Mouse (Mus musculus) cerebellum, adult (tissue): ENCODE data around the gene Pomgnt1.

Experiments used
- ATAC-seq: cut with Nextera tagmentation; 2 replicates; pipeline ENCODE4 v1.9.2; 2017; ENCODE audit warnings: mild to moderate bottlenecking, moderate library complexity, mixed read lengths; ENCODE audit not compliant: insufficient number of reproducible peaks, low FRiP score, low TSS enrichment

Gene Pomgnt1

GRCm38 (mm10) chr4:116123602-116124519 lies at the start of gene Pomgnt1, which contains the start of gene Rad54l:
TSS of gene Pomgnt1 (plus strand) at chr4:116123840.
TSS of gene Rad54l (minus strand) at chr4:116123690.
- peak; percentile 76 for ATAC-seq

GRCm38 (mm10) chr4:116074145-116074675 lies 49.4 kb upstream of the Pomgnt1 start:
- no peak for ATAC-seq

GRCm38 (mm10) chr4:116074861-116075620 lies 48.6 kb upstream of the Pomgnt1 start, which contains the start of the genes Uqcrh and Lrrc41:
TSS of gene Uqcrh (minus strand) at chr4:116075071.
TSS of gene Lrrc41 (plus strand) at chr4:116075269.
- ATAC-seq = peak; percentile 93

GRCm38 (mm10) chr4:116075631-116076368 lies 47.8 kb upstream of the Pomgnt1 start:
- ATAC-seq = peak; percentile 51

GRCm38 (mm10) chr4:116076369-116077231 lies 47.0 kb upstream of the Pomgnt1 start:
- no peak for ATAC-seq

GRCm38 (mm10) chr4:116077240-116078095 lies 46.2 kb upstream of the Pomgnt1 start:
- no peak for ATAC-seq

GRCm38 (mm10) chr4:116088510-116089249 lies 35.0 kb upstream of the Pomgnt1 start:
- no peak for ATAC-seq

GRCm38 (mm10) chr4:116096291-116096690 lies 27.3 kb upstream of the Pomgnt1 start:
- no peak for ATAC-seq

- no peak for ATAC-seq
Observed at GRCm38 (mm10) chr4:116097211-116097610, 26.4 kb upstream of the Pomgnt1 start.

GRCm38 (mm10) chr4:116100959-116101358 lies 22.7 kb upstream of the Pomgnt1 start:
- ATAC-seq = no peak

- no peak for ATAC-seq
Observed at GRCm38 (mm10) chr4:116105278-116105677, 18.4 kb upstream of the Pomgnt1 start.

- ATAC-seq = no peak
Observed at GRCm38 (mm10) chr4:116110695-116111094, 12.9 kb upstream of the Pomgnt1 start.

GRCm38 (mm10) chr4:116111486-116111885 lies 12.2 kb upstream of the Pomgnt1 start:
- ATAC-seq = no peak

GRCm38 (mm10) chr4:116122762-116123161 lies 878 bp upstream of the Pomgnt1 start:
- ATAC-seq = no peak

- no peak for ATAC-seq
Observed at GRCm38 (mm10) chr4:116125803-116126386, 2.3 kb downstream of the Pomgnt1 start.

- no peak for ATAC-seq
Observed at GRCm38 (mm10) chr4:116127956-116128355, 4.3 kb downstream of the Pomgnt1 start.

- ATAC-seq = no peak
Observed at GRCm38 (mm10) chr4:116133126-116133525, 9.5 kb downstream of the Pomgnt1 start.
